Mouse (Mus musculus) liver, embryonic 14.5 days (tissue): ENCODE measurements around the gene Cdh12. TPM values are rescaled to one million over a fixed set of nuclear protein-coding genes. Genes with fewer than 3 reads are reported as not detected.

Experiments used
- ATAC-seq: fragments of 200-750 bp; cut with Nextera tagmentation; 2 replicates; pipeline ENCODE4 v1.8.0; 2017; ENCODE audit warnings: moderate number of reproducible peaks, mild to moderate bottlenecking, moderate library complexity; ENCODE audit not compliant: insufficient read depth
- DNase-seq, 3 experiments: peaks; one replicate each; pipeline ENCODE4 v3.0.0-alpha.2; 2012 to 2013; ENCODE audit warnings: low read depth in 3 of 3, low spot score in 3 of 3
- H3K27ac ChIP-seq: fragments of 300-500 bp; sonication (generic); 2 replicates; pipeline ENCODE4 v1.5.1; 2014; ENCODE audit warnings: moderate library complexity, mild to moderate bottlenecking, control low read depth, inconsistent platforms
- H3K27me3 ChIP-seq: fragments of 300-500 bp; sonication (generic); 2 replicates; pipeline ENCODE4 v1.6.1; 2014; ENCODE audit warnings: mild to moderate bottlenecking, low read length, moderate library complexity; ENCODE audit not compliant: control insufficient read depth, insufficient read depth
- H3K36me3 ChIP-seq: fragments of 300-500 bp; sonication (generic); replicated peaks from 2 replicates; pipeline ENCODE4 v1.6.1; 2014; ENCODE audit warnings: low read depth; ENCODE audit not compliant: control insufficient read depth, insufficient read depth
- H3K4me1 ChIP-seq, 2 experiments: fragments of 200-500 bp in 1 of 2; fragments of 300-500 bp in 1 of 2; sonication (generic) in 1 of 2; replicated peaks; 2 replicates each; pipeline ENCODE4 v1.6.1; 2012 to 2014; ENCODE audit warnings: antibody characterized with exemption in 1 of 2, inconsistent platforms in 1 of 2, low read length in 1 of 2; ENCODE audit not compliant: control insufficient read depth in 2 of 2, insufficient read depth in 2 of 2
- H3K4me2 ChIP-seq: fragments of 300-500 bp; sonication (generic); 2 replicates; pipeline ENCODE4 v1.6.1; 2014; ENCODE audit warnings: low read depth, mild to moderate bottlenecking, control low read depth, moderate library complexity
- H3K4me3 ChIP-seq, 2 experiments: fragments of 200-500 bp in 1 of 2; fragments of 300-500 bp in 1 of 2; sonication (generic) in 1 of 2; 2 replicates each; pipeline ENCODE4 v1.5.1; 2012 to 2014; ENCODE audit warnings: low read depth in 2 of 2, low read length in 2 of 2, mild to moderate bottlenecking in 2 of 2, control low read depth in 1 of 2, inconsistent platforms in 1 of 2, moderate library complexity in 1 of 2; ENCODE audit not compliant: insufficient read depth in 1 of 2
- H3K9ac ChIP-seq: fragments of 300-500 bp; sonication (generic); replicated peaks from 2 replicates; pipeline ENCODE4 v1.6.1; 2014; ENCODE audit warnings: mild to moderate bottlenecking, control low read depth, moderate library complexity
- H3K9me3 ChIP-seq: fragments of 300-500 bp; sonication (generic); 2 replicates; pipeline ENCODE4 v1.6.1; 2016; ENCODE audit warnings: low read length, mixed read lengths; ENCODE audit not compliant: control insufficient read depth
- CTCF ChIP-seq: IDR thresholded peaks from 2 replicates; pipeline ENCODE4 v1.5.1; 2016; ENCODE audit warnings: antibody characterized with exemption, low read depth, control low read depth
- EP300 ChIP-seq: IDR thresholded peaks from 2 replicates; pipeline ENCODE4 v1.6.1; 2016; ENCODE audit warnings: antibody characterized with exemption, low read depth
- WGBS: fragments of 180-500 bp; shearing (Covaris S2); extraction: QIAGEN DNeasy Blood & Tissue Kit; methylation state at CpG from one replicate; pipeline ENCODE4 v1.1.7; 2014; ENCODE audit not compliant: insufficient replicate concordance; 5-methylcytosine and 5-hydroxymethylcytosine counted together
- polyA plus RNA-seq, 2 experiments: library from polyadenylated mRNA; depleted of rRNA in 1 of 2; stranded (reverse) in 1 of 2; unstranded in 1 of 2; fragments of >200 nt; fragmentation: Nextera tagmentation in 1 of 2; extraction: Ambion mirVana in 1 of 2; gene quantifications; 2 replicates each; pipeline versions ENCODE4 v1.2.1 to v1.2.3; 2012 to 2014

Gene Cdh12
- polyA plus RNA-seq, 2 experiments: not detected

DNA sequence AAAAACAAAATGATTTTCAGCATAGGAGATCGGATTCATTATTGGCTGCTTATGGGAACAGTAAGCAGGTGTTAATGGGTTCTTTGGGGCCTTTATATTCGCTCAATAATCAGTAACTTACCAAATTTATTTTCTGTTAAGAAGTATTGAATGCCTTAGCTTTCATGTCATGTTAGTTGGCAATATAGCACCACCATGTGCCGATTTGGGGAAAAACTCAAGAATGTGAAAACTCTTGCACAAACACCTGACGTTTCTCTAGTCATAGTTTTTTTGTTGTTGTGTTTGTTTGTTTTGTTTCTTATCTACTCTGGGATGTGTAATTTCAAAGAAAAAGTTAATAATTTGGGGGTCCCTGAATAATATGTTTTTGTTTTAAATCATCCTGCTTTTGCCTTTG lies 1081.7 kb downstream of the Cdh12 start:
- H3K9ac ChIP-seq: no peak overlapping the region
- no peak for TF ChIP-seq EP300
- no peak for TF ChIP-seq CTCF
- H3K27me3 ChIP-seq: no peaks in the 10 kb centered on the region
- H3K4me2 ChIP-seq: no peak overlapping the region
- H3K27ac ChIP-seq: no peak overlapping the region
- 47% methylated on average over 4 of the region's 4 CpGs for WGBS
- ATAC-seq (no peak), DNase-seq (no peak)
- H3K4me1 ChIP-seq: no peaks in the 10 kb centered on the region
- H3K36me3 ChIP-seq: no peaks in the 10 kb centered on the region
- no peak overlapping the region for H3K4me3 ChIP-seq
- no peaks in the 10 kb centered on the region for H3K9me3 ChIP-seq

DNA sequence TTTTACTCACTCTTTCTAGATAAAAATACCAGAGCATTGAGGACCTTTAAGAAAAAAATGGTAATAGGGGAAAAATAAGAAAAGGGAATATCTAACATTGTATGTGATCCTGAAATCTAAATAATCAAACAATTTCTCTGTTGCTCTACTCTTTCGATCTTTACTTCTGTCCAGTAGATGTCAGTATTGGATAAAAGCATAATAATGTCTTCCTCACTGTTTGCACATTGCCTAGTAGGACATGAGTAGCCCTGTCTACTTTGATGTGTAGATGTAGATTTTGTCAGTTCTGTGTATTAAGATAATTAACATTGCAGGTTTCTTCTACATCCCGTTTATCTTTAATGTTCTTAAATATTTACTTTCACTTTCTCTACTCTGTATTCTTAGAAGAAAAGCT lies 1087.8 kb downstream of the Cdh12 start:
- H3K27ac ChIP-seq: no peak overlapping the region
- TF ChIP-seq CTCF: peak; percentile 6; the same call in 1 of the 2 replicates
- TF ChIP-seq EP300: no peak
- H3K27me3 ChIP-seq: no peaks in the 10 kb centered on the region
- H3K9me3 ChIP-seq: no peaks in the 10 kb centered on the region
- H3K4me2 ChIP-seq: no peak overlapping the region
- H3K9ac ChIP-seq: no peak overlapping the region
- 32% methylated on average over 2 of the region's 2 CpGs for WGBS
- H3K4me3 ChIP-seq: no peak overlapping the region
- DNase-seq (no peak), ATAC-seq (no peak)
- H3K4me1 ChIP-seq: no peaks in the 10 kb centered on the region
- no peaks in the 10 kb centered on the region for H3K36me3 ChIP-seq

DNA sequence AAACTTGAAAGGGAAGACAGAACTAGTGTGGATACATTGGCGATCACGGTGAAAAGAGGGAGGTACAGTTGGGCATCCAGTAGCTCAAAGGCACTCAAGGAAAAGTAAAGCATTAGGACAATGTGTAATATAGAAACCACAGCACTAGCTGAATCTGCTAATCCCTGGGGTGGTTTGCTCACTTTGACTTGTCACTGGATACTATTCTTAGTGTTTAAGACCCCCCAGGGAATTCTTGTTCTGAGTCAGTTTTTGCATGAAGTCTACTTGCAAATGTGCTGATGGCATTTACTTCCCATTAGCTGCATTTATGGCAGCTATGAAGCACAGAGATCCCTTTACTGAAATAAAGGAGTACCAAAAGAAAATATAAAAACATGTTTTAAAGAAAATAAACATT lies 1095.7 kb downstream of the Cdh12 start:
- TF ChIP-seq CTCF: no peak
- TF ChIP-seq EP300: no peak
- no peak overlapping the region for H3K9ac ChIP-seq

DNA sequence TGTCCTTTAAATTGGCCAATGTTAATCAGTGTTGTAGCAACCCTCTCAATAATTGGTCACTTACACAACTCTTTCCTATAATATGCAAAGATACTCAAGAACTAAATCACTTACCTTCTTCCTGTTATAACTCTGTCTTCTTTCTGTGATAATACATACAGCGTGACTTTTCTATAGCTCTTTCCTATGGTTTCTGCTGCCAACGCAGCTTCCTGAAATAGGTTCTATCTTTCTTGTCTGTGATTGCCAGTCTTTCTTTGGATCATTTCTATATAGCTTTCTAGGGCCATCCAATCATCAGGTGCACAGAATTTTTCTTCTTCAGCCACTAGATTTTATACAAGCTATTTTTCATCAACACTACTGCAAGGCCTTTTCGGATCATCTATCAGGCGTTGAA lies 1106.9 kb downstream of the Cdh12 start:
- 60% methylated on average over 4 of the region's 4 CpGs for WGBS
- no peaks in the 10 kb centered on the region for H3K27me3 ChIP-seq
- H3K36me3 ChIP-seq: no peaks in the 10 kb centered on the region
- H3K9ac ChIP-seq: no peak overlapping the region
- DNase-seq (no peak), ATAC-seq (no peak)
- no peak overlapping the region for H3K4me3 ChIP-seq
- no peak overlapping the region for H3K27ac ChIP-seq
- no peak overlapping the region for H3K4me2 ChIP-seq
- H3K4me1 ChIP-seq: no peaks in the 10 kb centered on the region
- no peak for TF ChIP-seq CTCF
- no peak for TF ChIP-seq EP300
- no peaks in the 10 kb centered on the region for H3K9me3 ChIP-seq

More for the DNA sequence above, 1095.7 kb downstream of the Cdh12 start:
- DNase-seq: no peak
- WGBS: 76% methylated on average over 2 of the region's 2 CpGs
- Histone ChIP-seq H3K9me3 (no peaks in the 10 kb centered on the region), H3K27me3 (no peaks in the 10 kb centered on the region), H3K4me2 (no peak overlapping the region), H3K36me3 (no peaks in the 10 kb centered on the region), H3K27ac (no peak overlapping the region), H3K4me1 (no peaks in the 10 kb centered on the region), H3K4me3 (no peak overlapping the region)
- no peak for ATAC-seq

DNA sequence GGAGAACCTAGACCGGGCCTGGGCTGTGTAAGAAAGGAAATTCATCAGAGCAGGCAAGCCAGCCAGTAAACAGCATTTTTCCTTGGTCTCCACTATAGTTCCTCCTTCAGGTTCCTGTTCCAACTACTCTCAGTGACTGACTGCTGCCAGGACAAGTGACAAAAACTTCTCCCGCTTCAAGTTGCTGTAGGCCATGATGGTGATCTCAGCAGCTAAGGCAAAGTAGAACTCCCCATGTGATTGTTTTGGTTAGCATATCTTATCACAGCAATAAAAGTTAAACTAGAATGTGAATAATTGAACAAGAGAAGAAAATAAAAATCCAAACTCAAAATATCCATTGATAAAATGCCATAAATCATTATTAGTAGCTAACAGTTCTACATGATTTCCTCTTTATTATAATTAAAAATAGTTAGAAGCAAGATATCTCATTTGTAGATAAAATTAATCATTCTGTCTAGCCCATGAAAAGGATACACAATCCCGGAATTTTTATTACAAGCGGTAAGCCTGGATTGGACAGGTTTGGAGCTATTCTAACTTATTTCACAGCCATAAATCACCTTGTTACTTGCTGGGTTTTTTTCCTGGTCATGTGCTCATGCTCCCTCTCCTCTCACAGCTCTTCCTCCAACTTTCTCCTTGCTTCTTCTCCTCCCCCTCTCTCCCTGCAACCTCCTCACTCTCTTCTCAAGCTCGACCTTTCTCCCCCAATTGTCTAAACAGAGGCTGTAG lies 1117.4 kb downstream of the Cdh12 start:
- Histone ChIP-seq H3K9ac (no peak overlapping the region), H3K9me3 (no peaks in the 10 kb centered on the region), H3K27me3 (no peaks in the 10 kb centered on the region), H3K36me3 (no peaks in the 10 kb centered on the region), H3K4me1 (no peaks in the 10 kb centered on the region), H3K27ac (no peak overlapping the region), H3K4me3 (no peak overlapping the region), H3K4me2 (no peak overlapping the region)
- WGBS: 58% methylated on average over 5 of the region's 5 CpGs
- DNase-seq: no peak
- no peak for ATAC-seq
- TF ChIP-seq EP300 (no peak), CTCF (no peak)
